Mouse (Mus musculus): ENCODE results near the gene Shld1.

Shld1 gene

GRCm38 (mm10) chr2:132794204-132794586 is 107.5 kb downstream of the Shld1 start:
- DNase-seq (ENCODE audit: low read depth, low spot score), result no peak

Measured in brain, embryonic 18.5 days (tissue).